Mouse (Mus musculus): ENCODE measurements around the gene Clock.

DNA sequence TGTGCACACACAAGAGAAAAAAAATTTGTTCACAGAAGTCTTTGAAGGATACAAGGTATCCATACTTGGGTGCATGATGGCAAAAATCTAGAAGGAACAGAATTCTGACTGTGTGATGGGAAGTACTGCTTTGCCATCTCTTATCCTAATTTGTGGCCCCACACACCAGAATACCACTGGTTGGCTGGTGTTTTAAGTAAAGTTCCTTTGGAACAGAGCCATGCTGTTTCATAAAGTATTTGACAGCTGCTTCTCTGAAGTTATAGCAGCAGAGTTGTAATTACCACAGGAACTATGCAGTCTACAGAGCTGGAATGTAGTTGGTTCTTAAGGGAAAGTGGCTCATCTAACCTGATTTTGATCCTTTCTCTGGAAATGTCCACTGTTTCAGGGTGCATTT is 111.5 kb downstream of the Clock start:
- no peak for TF ChIP-seq POLR2A (IDR thresholded peaks at IDR 0.05; ENCODE audit: borderline replicate concordance, extremely low read depth, low read depth, low read length)
- TF ChIP-seq CTCF (IDR thresholded peaks at IDR 0.05; ENCODE audit: insufficient read depth, low read length) = no peak
